Mouse (Mus musculus): ENCODE measurements around the gene Heyl.
A peak's percentile ranks its signal among the peaks of the same experiment; 100 is the strongest.
"Not testable (repeated sequence)": the region's sequence is repeated elsewhere in the genome, so short reads cannot be mapped to it uniquely, and the experiment has no call there.

Gene Heyl

DNA sequence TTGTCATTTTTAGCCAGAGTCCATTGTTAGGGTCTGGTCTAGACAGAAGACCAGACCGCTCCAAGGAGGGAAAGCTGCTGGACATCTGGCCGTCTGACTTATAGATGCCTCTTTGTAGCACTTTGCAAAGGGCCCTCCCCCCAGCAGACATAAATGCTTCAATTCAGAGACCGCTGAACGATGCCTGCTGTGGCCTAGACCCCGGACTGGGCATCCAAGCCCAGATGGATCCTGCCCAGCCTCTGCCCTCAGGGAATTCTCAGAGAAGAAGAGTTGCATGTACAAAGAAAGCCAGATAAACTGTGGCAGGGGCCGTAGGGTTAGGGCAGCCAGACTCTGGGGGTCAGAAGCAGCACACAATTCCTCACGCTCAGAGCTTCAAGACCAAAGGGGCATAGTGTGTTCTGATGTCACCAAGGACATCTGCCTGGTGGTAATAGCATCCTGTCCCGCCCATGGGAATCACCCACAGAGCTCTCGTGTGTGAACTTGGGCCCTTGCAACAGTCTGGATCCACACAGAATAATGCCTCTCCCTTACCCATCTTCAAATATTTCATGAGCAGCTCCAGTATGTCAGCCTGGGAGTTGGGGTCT, 2.6 kb downstream of the Heyl start:
- DNase-seq: no peak

DNA sequence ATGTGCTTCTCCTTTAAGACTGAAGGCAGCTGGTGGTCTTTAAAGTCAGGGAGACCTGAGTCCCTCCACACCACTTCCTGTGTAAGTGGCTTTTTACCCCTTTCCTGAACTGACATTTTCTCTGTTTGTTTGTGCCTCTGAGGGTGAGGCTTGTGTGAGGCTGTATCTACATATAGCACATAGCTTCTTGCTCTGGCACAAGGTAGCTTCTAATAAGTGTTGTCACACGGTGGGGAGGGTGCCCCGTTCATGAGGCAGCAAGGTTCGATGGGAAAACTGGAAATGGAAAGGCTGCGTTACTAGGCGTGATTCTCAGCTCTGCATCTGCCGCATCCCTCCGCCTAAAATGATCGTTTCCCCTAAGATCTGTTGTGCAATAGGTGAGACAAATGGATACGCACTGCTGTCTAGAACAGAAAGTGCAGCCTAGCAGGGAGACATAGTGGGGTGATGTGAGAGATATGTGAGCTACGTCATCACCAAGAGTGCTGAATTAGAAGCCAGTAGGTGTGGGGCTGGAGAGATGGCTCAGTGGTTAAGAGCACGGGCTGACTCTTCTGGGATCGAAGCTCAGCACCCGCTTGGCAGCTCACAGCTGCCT, 3.2 kb downstream of the Heyl start:
- DNase-seq: no peak

DNA sequence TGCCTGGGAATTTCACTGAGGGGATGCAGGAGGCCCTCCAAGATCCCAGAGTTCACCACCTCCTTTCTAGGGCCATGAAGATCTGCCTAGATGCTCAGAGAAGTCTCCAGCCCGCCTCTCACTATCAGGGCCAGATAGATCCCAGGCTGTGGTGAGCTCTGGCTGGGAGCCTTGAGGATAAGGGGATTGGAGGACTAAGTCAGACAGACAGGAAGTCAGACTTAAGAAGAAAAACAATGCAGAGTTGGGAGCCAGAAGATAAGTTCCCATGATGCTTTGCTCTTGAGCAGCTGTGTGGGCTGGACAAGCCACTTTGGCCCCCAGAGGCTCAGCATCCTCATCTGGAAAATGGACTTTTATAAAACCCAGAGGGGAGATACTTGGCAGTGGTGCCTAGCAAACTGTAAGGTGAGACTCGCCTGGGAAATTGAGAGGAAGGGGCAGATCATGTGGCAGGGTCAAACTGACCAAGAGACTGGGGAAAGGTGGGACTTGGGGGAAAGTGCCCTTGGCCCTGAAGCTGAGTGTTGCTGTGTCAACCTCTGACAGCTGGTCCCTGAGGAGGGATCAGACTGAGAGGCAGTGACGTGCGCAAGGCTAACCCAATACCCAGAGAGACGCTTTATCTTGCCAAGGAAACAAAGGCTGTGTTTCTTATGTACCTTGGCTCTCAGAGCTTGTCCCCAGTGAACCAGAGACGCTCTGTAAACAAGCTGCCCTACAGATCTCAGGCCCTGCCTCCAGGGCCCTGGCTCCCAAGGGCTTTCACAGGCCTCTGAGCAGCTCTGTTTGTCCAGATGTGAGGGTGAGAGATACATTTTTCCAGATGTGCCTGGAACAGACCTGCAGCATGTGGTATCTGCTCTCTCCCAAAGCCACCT, 4.3 kb downstream of the Heyl start:
- no peak for DNase-seq

DNA sequence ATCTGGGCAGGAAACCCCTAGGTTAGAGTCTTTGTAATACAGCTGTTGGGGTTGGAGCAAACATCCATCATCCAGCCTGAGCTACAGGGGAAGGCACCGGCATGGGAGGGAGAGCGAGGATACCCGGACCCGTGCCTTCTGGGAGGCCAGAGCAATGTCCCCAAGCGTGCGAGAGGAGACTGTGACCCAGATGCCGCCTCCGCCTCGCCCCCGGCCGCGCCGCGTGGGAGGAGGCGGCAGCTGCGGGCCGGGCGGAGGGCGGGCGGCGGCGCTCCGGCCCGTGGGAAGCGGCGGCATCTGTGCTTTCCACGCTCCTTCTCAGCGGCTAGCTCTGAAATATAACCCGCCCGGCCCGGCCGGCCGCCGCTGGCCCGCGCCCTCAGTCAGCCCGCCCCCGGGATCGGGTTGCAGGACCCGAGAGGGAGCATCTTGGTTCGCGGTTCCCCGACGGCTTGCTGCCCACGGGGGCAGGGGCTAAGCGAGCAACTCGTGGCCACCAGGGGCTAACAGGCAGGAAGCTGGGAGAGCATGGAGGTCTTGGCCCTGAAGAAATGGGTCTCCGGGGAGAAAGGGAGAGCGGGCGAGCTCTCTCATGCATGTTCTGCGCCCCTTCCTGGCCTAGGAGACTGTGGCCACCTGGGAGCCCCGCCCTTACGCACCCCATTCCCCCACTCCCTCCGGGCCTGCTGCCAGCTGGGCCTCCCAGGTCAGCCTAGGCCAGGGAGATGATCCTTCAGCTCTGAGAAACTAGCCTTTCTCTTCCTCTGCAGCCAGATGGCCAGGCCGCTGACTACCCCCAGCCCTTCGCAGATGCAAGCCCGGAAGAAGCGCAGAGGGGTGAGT, 6.2 kb downstream of the Heyl start:
- DNase-seq: peak in 1 of 2 experiments; percentile 16

DNA sequence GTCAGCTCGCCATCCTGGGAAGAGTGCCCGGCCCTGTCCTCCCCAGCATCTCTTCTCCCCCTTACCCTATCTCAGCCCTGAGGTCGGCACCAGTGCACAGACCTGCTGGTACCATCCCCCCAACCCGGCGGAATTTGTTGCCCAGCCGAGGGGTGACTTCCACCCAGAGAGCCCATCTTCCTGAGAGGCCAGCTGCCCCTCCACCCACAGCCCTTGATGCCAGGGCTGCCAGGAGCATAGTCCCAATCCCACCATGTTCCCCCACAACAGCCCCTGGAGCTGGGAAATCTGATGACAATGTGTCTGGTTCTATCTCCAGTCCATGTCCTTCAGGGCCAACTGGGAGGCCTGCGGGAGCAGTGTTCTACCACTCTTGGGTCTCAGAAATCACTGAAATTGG, 12.9 kb downstream of the Heyl start:
- DNase-seq: no peak

DNA sequence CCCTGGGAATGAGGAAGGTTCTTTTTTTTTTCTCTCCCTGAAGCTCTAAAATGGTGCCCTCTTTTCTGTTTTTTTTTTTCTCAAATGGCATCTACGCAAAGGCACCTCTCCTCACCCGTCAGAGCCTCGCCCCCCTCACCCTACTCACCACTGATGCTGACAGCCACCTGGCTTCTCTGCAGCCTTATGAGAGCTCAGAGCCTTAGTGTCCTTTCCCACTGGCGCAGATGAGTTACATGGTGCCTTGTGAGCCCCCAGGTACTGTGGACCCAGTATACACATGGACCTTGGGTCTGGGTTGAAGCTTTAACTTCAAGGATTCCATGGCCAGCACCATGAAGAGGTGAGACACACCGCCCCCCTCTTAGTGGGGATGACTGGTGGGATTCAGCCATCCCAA, 13.3 kb downstream of the Heyl start:
- DNase-seq: no peak

DNA sequence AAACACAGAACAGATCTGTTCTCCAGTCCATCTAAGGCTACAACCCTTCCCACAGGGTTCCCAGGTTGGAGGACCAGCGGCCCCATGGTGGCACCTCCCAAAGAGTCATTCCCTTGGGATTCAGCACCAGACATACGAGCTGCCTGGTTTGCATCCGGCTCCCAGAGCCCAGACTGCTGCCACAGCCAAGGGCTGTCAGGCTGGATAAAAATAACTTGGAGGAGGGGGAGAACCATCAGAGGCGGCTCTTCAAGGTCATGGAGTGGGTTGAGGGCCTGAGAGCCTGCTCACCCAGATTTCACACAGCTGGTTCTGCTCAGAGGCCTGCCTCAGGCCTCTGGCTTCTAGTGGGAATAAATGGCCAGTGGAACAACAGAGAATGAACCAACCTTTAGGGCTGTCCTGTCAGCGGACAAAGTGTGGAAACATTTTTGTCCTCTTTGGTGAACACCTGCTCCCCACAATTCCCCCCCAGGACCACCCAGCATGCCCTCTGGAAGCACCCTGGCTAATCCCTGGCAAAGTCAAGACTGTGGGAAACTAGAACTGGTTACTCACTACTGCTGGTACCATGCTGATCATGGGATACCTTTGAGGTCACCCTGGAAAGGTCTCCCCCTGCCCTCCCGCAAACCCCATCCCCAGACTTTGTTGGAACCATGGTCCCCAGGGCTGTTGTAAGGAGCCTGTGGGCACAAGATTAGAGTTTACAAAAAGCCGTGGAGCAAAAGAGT, 14.0 kb downstream of the Heyl start:
- no peak for DNase-seq

DNA sequence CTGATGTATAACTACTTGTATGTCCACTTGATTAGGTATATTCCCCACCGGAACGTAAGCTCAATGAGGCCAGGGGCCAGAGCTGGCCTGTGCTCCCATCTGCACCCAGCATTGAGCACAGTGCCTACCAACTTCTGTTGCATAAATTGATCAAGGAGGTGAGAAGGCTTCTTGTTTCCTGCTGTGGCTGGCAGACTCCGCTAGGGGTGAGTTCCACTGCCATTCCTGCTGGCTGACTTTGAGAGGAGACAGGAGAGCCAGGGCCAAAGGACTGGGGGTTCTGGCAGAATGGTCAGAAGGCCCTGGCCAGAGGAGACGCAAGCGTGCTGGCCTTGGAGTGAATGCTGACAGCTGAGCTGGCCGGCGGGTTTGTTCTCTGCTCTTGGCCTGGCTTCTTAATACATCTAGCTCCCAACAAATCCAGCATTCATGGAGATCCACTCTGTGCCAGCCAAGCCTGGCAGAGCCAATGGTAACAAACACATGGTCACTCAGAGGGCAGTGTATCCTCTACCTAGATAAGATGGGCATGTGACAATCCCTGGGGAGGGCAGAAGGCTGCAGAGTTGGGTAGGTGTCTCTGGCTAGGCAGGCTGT, 15.7 kb downstream of the Heyl start:
- DNase-seq: no peak

DNA sequence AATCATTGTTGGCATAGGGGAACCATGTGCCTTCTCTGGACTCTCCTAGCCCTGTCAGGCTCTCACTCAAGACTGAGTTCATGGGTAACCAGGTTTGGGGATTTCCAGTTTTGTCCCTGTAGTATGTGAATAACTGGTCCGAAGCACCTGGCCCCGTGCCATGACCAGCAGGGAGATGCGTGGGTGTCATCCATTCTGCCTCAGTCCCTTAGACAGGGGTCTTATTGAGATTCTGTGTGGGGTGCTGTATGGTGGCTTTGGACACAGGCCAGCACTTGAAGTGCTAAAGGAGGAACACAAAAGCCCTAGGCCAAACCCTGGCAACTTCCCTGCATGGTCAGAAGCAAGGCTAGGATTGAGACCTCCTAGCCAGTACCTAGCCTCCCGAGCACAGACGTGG, 18.9 kb downstream of the Heyl start:
- no peak for DNase-seq

DNA sequence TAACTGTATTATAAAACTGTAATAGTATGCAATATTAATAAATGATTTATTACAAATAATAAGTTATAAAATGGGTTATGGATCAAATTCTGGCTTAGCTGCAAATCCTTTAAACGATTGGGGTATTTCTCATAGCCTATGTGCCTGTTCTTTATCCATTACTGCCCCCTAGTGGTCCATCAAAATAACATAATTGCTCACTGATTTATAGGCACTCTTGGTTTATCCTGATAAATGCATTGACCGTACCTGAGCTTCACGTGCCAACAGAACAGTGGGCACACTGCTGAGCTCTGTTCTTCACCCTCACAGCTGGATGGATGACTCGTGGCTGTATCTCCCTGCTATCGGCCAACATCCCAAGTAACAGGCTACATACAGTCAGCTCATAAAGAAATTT, 21.3 kb downstream of the Heyl start:
- no peak for DNase-seq

DNA sequence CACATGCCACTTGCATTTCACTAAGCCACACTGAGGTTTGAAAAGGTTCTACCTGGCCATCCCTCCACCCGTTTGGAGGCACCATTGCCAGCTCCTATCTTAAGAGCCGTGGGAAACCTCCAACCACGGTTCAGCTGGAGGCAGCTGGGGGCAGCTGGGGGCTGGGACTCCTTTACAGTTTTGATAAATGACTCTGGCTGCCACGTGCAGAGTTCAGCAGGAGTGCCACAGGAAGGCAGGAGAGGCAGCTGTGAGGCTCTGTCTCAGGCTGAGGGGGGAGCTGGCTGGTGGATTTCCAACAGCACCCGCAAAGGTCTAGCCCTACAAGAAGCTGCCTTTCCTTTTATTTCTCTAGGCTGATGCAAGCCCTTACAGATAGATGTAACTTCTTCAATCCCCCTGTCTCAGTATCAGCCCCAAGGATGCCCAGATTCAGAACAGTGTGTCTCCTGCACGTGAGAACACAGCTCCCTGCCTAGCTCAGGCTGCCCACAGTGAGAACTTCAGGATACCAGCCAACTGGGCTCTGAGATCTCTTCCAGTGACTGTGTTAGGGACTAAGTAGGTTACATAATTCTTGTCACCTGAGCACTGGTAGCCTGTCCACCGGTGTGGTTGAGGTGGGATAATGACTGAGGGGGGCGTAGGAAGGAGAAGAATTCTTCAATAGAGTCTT, 26.9 kb downstream of the Heyl start:
- no peak for DNase-seq

DNA sequence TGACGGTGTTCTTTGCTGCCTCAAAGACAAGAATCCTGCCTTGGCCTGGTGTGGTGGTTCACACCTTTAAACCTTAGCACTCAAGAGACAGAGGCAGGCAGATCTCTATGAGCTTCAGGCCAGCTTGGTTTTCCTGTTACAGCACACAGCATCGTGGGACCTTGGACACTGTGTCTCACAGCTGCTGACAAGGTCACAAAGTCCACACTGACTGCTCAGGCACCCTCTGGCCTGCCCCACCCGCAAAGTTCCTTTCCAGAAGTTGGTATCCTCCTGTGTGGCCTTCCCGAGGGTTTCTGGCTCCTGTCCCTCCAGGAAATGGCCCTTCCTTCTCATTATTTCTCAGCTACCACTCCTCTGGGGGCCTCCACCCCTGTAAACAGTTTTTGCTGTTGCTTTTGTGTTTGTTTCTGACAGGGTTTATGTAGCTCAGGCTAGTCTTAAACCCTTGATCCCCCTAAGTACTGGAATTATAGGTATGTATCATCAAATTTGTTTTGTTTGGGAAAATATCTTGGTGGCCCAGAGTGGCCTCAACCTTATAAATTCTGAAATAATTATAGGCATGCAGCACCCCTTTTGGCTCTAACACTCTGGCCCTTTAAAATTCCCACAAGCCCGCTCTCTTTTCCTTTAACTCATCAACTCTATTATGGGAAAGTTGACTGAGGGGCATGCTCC, 28.5 kb downstream of the Heyl start, which contains the start of gene Pabpc4:
Gene Pabpc4, plus strand, starts transcription at position 631 of the 681 bp plus-strand sequence.
- DNase-seq: no peak

DNA sequence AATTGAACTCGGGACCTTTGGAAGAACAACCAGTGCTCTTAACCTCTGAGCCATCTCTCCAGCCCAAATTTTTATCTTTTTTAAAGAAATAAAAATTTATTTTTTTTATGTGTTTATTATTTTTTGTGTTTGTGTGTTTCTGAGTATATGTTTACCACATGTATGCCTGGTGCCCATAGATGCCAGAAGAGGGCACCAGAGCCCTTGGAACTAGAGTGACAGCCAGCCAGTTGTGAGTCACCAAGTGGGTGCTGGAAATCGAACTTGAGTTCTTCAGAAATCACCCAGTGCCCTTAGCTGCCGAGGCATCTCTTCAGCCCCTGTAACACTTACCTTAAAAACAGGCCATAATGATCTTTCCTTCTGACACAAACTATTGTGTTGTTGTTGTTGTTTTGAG, 37.7 kb downstream of the Heyl start:
- DNase-seq: no peak

DNA sequence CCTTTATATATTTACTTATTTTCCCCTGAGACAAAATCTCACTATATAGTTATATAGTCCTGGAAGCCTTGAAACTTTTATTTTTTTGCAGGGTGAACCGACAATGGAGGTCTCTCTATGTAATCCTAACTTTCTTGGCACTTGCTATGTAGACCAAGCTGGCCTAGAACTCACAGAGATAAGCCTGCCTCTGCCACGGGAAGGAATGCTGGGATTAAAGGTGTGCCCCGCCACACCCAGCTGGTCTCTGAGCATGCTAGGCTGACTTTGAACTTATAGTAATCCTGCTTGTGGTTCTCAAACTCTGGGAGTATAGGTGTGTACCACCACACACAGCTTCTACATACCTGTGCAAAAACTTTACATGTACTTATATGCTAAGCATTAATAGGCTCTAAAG, 46.8 kb downstream of the Heyl start:
- no peak for DNase-seq

DNA sequence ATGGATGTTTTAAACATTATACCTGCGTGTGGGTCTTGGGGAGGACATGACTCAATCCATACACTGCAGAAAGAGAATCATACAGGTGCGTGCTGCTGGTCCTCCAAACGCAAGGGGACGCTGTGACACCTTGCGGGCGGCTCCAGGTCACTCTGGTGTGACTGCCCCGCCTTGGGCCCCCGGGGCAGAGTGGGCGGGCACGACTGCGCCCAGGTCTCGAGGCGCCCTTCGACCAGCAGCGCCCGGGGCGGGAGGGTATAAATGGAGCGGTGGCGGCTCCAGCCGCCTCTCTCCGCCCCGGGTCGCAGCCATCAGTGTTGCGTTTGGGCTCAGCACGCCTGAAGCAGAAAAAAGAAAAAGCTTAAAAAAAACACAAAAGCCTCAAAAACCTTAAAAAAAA, 49.1 kb downstream of the Heyl start:
- DNase-seq: peak; percentile 87

DNA sequence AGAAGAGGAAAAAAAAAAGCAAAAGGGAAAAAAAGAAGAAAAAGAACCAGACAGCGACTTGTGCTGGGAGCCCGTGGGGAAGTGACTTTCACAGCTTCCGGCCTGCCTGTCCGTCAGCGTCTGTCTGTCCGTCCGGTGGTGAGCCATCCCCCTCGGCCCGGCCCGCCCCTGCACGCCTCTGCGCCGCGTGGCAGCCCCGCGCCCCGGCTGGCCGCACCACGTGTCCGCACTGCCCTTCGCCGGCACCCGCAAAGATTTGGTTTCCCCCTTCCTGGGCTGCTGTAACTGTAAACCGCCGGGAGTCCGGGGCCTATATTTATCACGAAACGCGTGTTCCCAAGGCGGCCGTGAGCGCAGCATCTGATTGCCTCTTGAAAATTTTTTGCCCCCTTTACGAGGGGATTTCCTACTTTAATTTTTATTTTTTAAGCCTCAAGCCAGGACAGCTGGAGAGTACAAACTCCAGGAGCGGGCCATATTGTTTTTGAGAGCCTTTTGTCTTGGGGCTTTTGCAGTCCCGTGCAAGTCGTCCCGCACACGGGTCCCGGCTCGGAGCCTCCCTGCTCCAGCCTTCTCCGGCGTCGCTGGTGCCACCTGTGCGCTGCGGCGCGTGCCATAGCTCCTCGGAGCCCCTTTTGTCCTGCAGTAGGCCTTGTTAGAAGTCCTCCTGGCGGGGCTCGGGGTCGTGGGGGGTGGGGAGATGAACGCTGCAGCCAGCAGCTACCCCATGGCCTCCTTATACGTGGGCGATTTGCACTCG, 49.7 kb downstream of the Heyl start:
- peak; percentile 39 to 41 for DNase-seq

DNA sequence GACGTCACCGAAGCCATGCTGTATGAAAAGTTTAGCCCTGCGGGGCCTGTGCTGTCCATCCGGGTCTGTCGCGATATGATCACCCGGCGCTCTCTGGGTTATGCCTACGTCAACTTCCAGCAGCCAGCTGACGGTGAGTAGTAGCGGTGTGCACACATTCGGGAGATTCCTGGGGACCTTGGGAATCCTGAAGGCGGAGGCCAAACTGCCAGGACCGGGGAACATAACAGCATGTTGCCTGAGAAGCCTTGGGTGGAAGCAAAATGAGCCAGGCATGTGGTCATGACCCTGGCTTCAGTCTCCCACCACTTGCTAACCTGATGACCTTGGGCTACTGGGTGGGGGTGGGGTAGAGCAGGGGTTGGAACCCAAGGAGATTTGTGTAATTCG, 50.3 kb downstream of the Heyl start:
- not testable (repeated sequence) for DNase-seq

DNA sequence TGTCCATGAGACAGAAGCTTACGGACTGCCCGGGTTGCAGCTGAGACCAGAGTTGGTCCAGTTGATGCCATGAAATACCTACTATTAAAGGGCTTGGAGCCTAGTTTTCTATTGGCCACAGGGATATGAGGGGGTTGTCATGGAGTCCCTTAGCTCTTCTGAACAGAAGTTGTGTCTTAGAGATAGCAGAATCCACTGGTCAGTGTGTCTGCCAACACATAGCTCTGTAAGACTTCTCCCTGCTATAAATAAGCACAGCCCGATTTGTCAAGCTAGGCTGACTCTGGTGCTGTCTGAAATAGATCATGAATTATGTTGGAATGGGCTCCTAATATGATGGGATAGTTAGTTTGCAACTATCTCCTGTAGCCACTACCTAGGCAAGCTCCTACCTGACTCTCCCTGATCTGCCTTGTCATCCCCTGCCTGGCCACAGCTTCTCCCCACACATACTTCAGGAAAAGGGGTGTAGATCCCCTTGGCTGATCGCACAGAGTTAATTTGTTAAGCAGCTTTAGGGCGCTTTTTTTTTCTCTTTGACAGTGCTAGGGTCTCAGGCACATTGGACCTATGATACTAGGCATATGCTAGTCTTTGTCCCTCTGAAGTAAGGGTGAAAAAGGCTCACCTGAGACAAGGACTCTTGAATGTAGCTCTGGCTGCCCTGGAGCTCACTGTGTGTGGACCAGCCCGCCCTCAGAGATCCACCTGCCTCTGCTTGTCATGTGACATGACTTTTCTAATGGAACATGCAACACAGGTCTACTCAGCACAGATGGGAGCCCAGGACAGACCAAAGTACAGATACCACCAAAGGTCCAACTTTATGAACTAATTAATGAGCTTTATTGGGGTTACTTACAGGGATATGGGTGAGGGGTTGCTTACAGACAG, 51.6 kb downstream of the Heyl start:
- no peak for DNase-seq

DNA sequence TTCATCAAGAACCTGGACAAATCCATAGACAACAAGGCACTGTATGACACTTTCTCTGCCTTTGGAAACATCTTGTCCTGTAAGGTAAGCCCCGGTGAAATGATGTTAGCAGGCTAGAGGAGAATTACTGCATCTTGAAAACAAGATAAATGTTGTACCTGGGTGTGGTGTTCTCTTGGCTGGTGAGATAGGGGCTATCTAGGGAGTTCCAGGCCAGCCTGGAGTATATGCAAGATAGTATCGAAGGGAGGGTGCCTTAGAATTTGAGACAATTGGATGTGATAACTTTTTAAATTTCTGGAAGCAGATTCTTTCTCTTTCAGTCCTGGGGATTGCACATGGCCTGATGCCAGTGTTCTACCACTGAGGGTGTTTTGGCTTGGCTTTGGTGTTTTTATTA, 53.4 kb downstream of the Heyl start:
- no peak for DNase-seq

All from thymus, postnatal 36 days (tissue).